Mouse (Mus musculus) ovary, adult 18-20 months (tissue): ENCODE results near the gene Bbof1.

ENCODE experiments used
- DNase-seq: peaks from one replicate; pipeline ENCODE4 v3.0.0; 2022; ENCODE audit warnings: low spot score, mixed read lengths

Gene Bbof1

DNA sequence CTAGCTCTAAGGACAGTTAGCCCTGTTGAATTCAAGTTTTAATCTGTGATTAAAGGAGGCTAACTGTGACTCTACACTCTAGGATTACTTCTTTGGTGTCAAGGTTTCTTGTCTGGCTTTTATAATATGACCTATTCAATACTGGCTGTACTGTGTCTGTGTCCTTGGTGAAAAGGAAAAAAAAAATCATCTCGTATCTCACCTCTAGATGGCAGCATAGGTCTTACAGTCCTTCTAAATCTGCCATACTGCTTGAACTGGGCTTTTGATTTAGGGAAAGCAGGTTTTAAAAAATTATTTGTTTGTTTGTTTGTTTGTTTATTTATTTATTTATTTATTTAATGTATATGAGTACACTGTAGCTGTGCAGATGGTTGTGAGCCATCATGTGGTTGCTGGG lies 59.8 kb downstream of the Bbof1 start:
- DNase-seq = no peak

DNA sequence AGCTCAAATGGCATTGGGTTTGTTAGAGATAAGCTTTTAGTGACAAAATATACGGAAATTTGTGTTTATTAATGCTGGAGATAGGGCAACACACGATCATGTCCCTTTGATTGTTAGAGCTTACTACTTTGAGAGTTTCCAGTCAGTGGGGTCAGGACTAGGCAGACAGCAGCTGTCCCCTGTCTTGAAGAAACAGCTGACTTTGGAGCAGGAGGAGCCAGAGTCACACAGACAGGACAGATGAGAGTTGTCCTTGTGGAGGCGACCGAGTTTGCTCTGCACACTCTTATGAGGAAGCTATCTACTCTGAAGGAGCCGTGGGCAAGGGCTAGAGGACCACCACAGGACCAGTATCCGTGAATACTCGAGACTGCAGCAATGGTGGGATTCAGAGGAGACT lies 70.1 kb downstream of the Bbof1 start:
- DNase-seq = no peak

DNA sequence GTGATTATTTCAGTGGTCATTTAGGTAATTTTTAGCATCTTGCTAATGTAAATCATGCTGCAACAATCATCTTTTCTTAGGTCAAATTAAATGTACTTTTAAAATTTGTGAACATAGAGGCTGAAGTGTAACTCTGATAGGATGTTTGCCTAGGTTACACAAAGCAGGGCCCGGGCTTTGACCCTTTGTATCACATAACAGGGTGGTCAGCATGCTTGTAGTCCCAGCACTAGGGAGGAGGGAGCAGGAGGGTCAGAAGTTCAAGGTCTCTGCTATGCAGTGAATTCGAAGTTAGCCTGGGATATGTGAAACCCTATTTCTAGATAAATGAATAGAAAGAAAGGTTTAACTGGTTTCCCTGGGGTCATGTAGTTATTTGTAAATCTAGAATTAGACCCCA lies 72.4 kb downstream of the Bbof1 start:
- no peak for DNase-seq

DNA sequence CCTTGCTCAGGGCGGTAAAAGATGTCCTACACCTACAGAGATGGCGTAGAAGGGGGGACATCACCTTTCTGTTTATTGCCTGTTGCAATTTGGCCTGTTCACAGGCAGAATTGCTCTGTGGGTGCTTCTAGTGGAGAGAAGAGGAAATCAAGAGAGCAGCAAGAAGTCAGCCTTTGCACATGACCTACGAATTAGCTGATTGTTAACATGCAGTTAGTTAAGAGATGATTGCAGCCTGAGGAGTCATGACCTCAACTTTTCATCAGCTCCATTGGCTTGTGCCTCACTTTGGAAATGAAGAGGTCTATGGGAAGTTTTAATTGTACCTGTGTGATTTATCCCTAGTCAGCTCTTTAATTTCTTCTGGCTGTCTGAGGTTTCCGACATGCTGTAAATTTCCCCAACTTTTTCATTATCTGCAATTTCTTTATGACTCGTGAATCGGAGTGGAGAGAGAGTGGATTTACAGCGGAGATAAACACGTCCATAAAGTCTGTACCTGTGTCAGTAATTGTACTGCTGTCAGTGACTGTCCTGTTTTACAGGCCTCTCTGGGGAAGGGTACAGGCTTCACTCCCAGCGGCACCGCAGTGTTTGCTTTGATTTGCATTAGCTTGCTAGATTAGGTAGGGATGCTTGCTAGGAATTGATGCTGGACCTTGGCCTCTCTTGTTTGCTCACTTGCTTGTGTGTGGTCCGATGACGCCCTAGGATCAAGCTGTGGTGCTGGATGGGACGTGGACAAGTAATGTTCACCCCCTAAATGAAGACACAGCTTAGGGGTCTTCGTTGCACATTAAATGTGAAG lies 74.1 kb downstream of the Bbof1 start:
- no peak for DNase-seq

DNA sequence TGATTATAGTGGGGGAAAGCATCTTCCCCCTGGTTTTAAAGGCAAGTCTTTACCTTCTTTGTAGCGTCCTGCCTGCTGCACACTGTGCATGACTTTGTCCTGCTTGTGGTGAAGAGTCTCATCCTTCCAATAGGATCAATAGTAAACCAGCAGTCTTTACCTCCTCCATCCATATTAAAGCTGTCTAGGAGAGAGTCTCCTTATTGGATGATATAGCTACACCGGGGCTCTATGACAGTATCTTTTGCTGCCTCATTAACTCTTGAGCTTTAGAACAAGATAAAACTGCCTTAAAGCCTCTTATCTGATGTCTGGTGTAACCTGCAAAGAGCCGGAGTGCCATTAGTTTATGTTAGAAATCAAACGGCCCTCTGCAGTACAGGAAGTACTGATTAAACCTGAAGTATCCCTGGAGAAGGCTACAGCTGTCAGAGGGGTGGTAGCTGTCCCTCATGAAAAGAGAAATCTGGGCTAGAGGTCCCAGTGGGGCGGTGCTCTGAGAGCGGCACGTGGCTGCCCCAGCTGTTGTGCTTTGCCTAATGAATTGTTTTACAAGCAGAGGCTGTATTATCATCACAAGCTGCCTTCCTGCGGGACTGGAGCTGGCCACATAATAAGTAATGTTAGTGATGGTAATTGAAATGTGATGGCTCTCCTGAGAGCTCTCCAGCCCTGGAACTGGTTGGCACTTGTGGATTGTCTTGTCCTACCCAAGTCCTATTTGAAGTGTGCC lies 78.6 kb downstream of the Bbof1 start:
- no peak for DNase-seq
